Mouse (Mus musculus) forebrain, postnatal 0 days (tissue): ENCODE measurements at regions not wholly inside any gene's neighbourhood (a gene's known extent, or its start where the extent isn't known, plus 50 kb on each side); places are given as distances from the start of the nearest gene placed in this dataset.

Source experiments
- ATAC-seq: fragments of 200-750 bp; cut with Nextera tagmentation; 2 replicates; pipeline ENCODE4 v1.8.0; 2017; ENCODE audit warnings: mild to moderate bottlenecking, moderate library complexity
- DNase-seq: peaks from one replicate; pipeline ENCODE4 v3.0.0-alpha.2; 2015
- H3K27ac ChIP-seq: fragments of 300-500 bp; sonication (generic); 2 replicates; pipeline ENCODE4 v1.5.1; 2014; ENCODE audit warnings: low read depth, mild to moderate bottlenecking, antibody characterized with exemption, low read length, moderate library complexity, mixed read lengths
- H3K27me3 ChIP-seq: fragments of 300-500 bp; sonication (generic); 2 replicates; pipeline ENCODE4 v1.6.1; 2014; ENCODE audit warnings: mild to moderate bottlenecking, low read length, mixed read lengths; ENCODE audit not compliant: insufficient read depth
- H3K36me3 ChIP-seq: fragments of 300-500 bp; sonication (generic); 2 replicates; pipeline ENCODE4 v1.6.1; 2014; ENCODE audit warnings: mild to moderate bottlenecking, moderate library complexity; ENCODE audit not compliant: insufficient read depth
- H3K4me1 ChIP-seq: fragments of 300-500 bp; sonication (generic); 2 replicates; pipeline ENCODE4 v1.6.1; 2014; ENCODE audit warnings: antibody characterized with exemption; ENCODE audit not compliant: insufficient read depth
- H3K4me2 ChIP-seq: fragments of 300-500 bp; sonication (generic); 2 replicates; pipeline ENCODE4 v1.6.1; 2014; ENCODE audit warnings: low read depth, mild to moderate bottlenecking, moderate library complexity
- H3K4me3 ChIP-seq: fragments of 300-500 bp; sonication (generic); 2 replicates; pipeline ENCODE4 v1.5.1; 2014; ENCODE audit warnings: low read depth, low read length, mixed read lengths
- H3K9ac ChIP-seq: fragments of 300-500 bp; sonication (generic); 2 replicates; pipeline ENCODE4 v1.6.1; 2014; ENCODE audit warnings: mild to moderate bottlenecking
- H3K9me3 ChIP-seq: fragments of 300-500 bp; sonication (generic); 2 replicates; pipeline ENCODE4 v1.6.1; 2016; ENCODE audit warnings: low read length
- CTCF ChIP-seq: sonication (generic); IDR thresholded peaks from 2 replicates; pipeline ENCODE4 v1.5.1; 2016; ENCODE audit warnings: antibody characterized with exemption, control low read depth, low read depth
- WGBS: fragments of 180-500 bp; shearing (Covaris S2); extraction: QIAGEN DNeasy Blood & Tissue Kit; methylation state at CpG from one replicate; pipeline ENCODE4 v1.1.7; 2014; 5-methylcytosine and 5-hydroxymethylcytosine counted together

GRCm38 (mm10) chr17:16156596-16156995 is 325.8 kb upstream of the Rgmb start:
- 92% methylated on average over 3 of the region's 3 CpGs for WGBS
- no peak for ATAC-seq
- TF ChIP-seq CTCF: no peak

GRCm38 (mm10) chr17:16155587-16155986 is 324.7 kb upstream of the Rgmb start:
- no peaks in the 10 kb centered on the region for H3K9me3 ChIP-seq
- no peaks in the 10 kb centered on the region for H3K36me3 ChIP-seq
- no peak overlapping the region for H3K27ac ChIP-seq
- DNase-seq (no peak), ATAC-seq (no peak)
- WGBS: 84% methylated on average over 3 of the region's 3 CpGs
- no peak overlapping the region for H3K9ac ChIP-seq
- H3K27me3 ChIP-seq: no peaks in the 10 kb centered on the region
- no peak overlapping the region for H3K4me2 ChIP-seq
- no peak overlapping the region for H3K4me3 ChIP-seq
- TF ChIP-seq CTCF: no peak
- H3K4me1 ChIP-seq: no peaks in the 10 kb centered on the region

More at GRCm38 (mm10) chr17:16156596-16156995, 325.8 kb upstream of the Rgmb start:
- Histone ChIP-seq H3K9ac (no peak overlapping the region), H3K36me3 (no peaks in the 10 kb centered on the region), H3K4me1 (no peaks in the 10 kb centered on the region), H3K27me3 (no peaks in the 10 kb centered on the region), H3K4me3 (no peak overlapping the region), H3K4me2 (no peak overlapping the region), H3K27ac (no peak overlapping the region), H3K9me3 (no peaks in the 10 kb centered on the region)
- no peak for DNase-seq
